Mouse (Mus musculus): ENCODE results near the gene Ppp1r3e.
A peak's percentile ranks its signal among the peaks of the same experiment; 100 is the strongest.

The Ppp1r3e gene

DNA sequence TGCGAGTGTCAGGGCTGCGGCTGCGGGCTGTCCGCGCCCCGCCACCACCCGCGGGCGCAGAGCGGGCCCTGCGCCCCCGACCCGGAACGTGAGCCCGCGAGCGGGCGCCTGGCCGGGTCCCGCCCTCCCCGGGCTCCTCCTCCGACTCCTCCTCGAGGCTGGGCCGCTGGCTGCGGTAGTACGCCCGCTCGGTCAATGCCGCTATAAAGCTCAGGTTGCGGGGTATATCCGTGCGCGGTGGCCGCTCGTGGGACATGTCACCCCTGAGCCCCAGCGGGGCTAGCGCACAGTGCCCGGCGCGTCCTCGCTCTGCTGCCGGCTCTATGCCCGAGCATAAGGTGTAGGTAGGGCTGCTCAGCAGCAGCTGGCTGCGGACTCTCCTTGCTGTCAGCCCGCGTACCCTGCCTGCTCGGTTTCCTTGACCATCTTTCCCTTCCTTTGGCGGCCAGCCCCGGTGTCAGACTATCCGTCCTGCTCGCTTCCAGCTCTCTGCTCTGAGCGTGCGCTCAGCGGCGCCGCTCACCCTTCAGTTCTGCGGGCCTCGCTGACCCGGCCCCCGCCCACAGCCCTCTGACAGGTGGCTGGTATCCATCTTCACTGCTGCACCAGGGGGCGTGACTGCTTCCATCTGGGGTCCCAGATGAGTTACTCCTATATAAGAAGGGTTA is at the start of gene Ppp1r3e:
TSS of gene Ppp1r3e (minus strand) at position 503 of the 668 bp plus-strand sequence.
- DNase-seq, result peak; percentile 72

DNA sequence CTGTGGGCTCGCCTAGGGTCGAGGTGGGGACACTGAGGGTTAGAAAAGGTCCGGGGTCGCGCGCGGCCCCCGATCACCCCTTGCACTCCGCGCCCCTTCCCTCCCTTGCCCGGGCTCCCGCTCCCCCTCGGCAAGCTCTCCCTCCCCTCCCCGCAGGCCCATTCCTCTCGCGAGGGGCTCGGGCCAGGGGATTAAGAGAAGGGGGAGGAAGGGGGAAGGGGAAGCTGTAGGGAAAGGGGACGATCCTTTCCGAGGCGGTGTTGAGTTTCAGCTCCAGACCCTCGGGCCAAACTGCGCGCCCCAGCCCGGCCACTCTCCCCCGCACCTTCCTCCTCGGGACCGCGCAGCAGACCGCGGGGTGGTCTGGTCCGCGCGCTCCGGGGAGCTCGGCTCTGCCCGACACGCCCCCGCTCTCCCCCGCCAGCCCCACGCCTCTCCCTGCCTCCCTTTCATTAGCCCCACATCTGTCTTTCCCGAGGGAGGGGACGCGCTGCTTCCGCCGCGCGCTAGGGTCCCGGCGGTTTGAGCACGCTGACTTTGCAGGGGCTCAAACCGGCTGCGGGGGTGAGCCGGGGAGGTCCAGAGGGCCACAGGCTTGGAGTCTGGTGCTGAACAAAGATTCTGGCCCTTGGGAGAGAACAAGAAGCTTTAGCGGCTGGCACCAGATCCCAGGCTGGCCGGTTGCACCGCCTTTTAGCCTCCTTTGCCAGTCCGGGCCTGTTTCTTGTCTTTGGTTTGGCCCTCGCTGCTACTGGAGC is 49.2 kb upstream of the Ppp1r3e start:
- DNase-seq, result peak; percentile 21 to 26

GRCm38 (mm10) chr14:54925349-54926342 is 48.3 kb upstream of the Ppp1r3e start, which contains the start of gene Efs:
Efs (minus strand) TSS chr14:54926126.
- peak; percentile 41 to 57 for DNase-seq

DNA sequence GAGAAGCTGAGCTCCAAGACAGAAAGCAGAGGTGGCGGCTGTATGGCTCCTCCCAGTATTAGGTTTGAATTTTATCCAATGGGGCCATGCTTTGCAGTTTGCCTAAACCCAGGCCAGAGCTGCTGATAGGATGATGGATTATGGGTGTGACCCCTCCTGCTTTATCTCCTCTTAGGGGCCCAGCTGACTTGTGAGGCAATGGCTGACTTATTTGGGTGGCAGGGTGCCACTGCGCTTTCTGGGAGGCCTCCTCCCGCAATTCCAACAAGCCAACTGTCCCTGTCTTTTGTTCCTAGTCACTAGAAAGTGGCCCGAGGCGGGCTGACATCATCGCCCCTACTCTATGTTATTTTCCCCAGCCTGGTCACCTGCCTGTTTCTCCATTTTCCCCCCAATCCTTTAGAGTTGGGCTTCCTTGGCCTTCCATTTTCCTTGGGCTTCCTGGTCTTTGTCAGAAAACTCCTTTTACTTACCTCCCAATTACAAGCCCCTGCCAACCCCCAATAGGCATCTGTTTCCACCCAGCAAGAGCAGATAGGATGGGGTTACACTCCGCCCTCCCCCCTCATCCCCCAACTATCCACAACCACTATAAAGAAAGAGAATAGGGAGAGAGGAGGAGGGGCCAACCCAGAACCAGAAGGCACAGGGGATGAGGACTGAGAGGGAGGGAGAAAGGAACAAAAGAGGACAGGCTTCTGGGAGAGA is 47.4 kb upstream of the Ppp1r3e start:
- peak; percentile 52 to 53 for DNase-seq

GRCm38 (mm10) chr14:54920076-54920685 is 42.8 kb upstream of the Ppp1r3e start:
- DNase-seq, result no peak

DNA sequence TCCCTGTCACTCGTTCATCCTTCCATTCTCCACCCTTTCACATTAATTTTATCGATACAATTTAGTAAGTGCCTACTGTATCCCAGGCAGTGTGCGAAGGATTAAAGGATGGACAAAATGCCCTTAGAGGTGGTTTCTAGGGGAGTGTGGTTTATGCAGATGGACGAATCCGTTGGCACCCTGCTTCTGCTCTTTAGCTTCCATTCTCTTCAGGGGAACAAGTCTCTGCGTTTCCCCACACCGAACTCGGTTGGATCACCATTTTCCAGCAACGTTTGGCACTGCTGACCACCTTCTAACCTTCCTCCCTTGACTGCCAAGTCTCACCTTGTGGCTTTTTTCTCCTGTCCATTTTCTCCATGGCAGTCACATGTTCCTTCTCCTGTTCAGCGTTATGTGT is 36.0 kb upstream of the Ppp1r3e start:
- DNase-seq, result no peak

DNA sequence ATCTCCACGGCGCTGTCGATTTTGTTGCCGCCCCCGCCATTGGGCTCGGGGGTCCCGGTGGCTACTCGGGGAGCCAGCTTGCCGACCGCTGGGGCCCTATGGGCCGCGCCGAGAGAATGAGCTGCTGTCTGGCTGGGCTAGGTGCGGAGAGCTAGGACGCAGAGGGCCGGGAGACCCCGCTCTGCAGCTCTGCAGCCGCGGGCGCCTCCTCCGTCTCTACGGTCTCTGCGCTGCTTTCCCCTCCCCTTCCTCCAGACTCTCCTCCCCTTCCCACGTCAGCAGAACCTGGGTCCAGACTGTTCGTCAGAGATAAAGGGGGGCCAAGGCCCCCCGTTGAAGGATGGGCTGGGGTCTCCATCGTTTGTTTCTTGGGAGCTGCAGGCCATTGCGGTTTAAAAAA is 35.5 kb upstream of the Ppp1r3e start, which contains the start of gene Slc22a17:
TSS of gene Slc22a17 (minus strand) at position 247 of the 400 bp plus-strand sequence.
- peak; percentile 67 to 70 for DNase-seq

GRCm38 (mm10) chr14:54912109-54912850 is 34.9 kb upstream of the Ppp1r3e start:
- no peak for DNase-seq

- DNase-seq, result no peak
These were observed 31.3 kb upstream of the Ppp1r3e start for GRCm38 (mm10) chr14:54908682-54909081.

DNA sequence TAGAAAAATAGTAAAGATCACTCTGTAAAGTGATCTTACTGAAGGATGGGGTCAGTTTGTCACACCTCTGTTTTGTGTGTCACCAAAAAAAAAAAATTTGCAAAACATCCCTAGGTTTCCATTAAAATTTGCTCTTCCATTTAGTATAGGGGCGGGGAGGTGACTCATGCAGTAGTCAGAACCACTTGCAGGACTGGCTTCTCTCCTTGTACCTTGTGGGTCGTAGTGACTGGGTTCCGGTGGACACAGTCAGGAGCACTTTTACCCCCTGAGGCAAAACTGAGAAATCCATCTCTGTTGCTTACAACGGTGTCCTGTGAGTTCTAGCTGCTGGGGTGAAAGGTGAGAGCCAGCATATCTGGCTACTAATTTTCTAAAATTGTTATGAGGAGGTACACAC is 26.3 kb upstream of the Ppp1r3e start:
- no peak for DNase-seq

DNA sequence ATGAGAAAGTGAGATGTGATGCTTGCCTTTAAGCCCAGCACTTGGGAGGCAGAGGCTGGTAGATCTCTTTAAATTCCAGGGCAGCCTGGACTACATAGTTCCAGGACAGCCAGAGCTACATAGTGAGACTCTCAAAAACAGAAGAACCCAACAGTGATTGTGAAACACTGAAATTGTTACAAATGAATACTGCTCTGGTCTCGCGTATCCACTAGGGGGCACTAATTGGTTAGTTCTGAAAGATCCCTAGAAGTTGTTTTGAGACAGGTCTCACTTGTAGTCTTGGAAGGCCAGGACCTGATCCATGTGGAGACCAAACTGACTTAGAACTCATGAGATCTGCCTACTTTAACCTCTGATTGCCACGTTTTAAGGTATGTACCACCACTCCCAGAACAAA is 23.0 kb upstream of the Ppp1r3e start:
- DNase-seq, result peak; percentile 70 to 79

GRCm38 (mm10) chr14:54897445-54897844 is 20.1 kb upstream of the Ppp1r3e start:
- DNase-seq, result no peak

- peak; percentile 64 to 70 for DNase-seq
These were observed 17.2 kb upstream of the Ppp1r3e start for GRCm38 (mm10) chr14:54894296-54895151.

GRCm38 (mm10) chr14:54893651-54894181 is 16.4 kb upstream of the Ppp1r3e start:
- DNase-seq, result peak; percentile 99

GRCm38 (mm10) chr14:54892200-54892599 is 14.8 kb upstream of the Ppp1r3e start, which contains the start of gene Pabpn1:
Pabpn1 (plus strand) TSS chr14:54892500.
- no peak for DNase-seq

DNA sequence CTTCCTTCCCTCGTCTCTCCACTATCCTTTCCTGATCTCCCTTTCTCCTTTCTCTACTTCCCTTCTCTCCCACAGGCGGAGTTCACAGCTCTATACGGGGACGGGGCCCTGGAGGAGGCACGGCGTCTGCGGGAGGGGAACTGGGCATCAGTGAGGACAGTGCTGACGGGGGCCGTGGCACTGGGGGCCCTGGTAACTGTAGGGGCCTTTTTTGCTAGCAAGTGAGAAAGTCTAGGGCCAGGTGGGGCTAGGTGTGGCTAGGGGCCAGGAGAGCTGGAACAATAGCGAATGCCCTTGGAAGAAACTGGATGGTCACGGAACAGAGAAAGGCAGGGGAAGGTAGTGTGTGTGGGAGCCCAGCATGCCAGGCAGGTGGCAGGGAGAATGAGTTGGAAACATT is 8.0 kb upstream of the Ppp1r3e start:
- DNase-seq, result no peak

- DNase-seq, result no peak
These were observed 6.8 kb upstream of the Ppp1r3e start for GRCm38 (mm10) chr14:54884022-54884712.

DNA sequence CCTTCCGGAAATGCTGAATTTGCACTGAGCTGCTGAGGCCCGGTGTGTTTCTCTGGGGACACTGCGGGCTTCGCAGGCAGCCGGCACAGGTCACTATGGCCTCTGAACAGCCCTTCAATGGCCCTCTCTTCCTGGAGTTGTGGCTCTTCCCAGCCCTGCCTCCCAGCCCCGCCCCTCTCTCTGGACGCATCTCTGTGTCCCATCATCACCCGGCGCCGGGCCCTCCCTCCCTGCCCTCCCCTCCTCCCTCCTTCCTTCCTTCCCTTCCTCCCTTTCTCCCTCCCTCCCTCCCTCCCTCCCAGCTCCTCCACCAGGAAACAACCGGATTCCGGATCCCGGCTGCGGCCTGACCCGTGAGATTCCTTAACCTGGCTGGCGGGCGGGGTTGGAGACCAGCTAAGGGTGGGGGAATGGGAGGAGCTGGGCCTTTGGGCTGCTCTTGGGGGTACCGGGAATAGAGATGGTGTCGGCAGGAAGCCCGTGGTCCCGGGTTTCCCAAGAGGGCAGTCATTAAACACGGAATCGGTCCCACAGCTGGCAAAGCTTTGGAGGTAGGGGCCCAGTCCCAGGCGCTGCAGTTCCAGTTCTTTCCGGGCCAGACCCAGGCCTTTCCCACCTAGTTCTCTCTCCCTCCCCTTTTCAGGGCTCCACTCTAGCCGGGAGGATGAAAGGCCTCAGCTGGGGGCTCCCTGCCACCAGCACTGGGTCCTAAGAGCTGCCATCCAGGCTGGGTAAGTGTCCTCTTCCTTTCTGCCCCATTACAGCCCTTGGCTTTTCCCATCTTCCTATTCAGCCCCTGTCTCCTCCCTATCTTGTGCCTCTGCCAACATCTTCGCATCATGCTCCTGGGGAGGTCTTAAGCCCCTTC is 6.0 kb upstream of the Ppp1r3e start, which contains the start of the genes Bcl2l2 and Gm20521:
TSS of gene Bcl2l2 (plus strand) at position 224 of the 868 bp plus-strand sequence.
TSS of gene Gm20521 (plus strand) at position 288 of the 868 bp plus-strand sequence.
- DNase-seq, result peak; percentile 82 to 89
